21 mouse cellular contexts compared by ENCODE assay signal in genomic region chr7:82417053-82417452, GRCm38 (mm10).
DNase-seq lines count a peak whose midpoint lies in the region; ATAC-seq and TF ChIP-seq lines count a peak whose summit lies in the region.
"Had no signal": no experiment of that assay in that cellular context is flagged by ENCODE, and none has a peak within 500 bp of the region (broad histone marks: within the 10 kb centered on the region; RNA-seq: fewer than 3 reads in every experiment).

No protein-coding gene starts in this region.

- 65% methylated on average over 4 of the region's 4 CpGs for WGBS in lung, postnatal 0 days
- WGBS in midbrain, embryonic 11.5 days = 81% methylated on average over 4 of the region's 4 CpGs

- no peak overlapping the region for H3K27ac ChIP-seq in lung, postnatal 0 days (ENCODE audit: low read length)
- no peak overlapping the region for H3K27ac ChIP-seq in midbrain, embryonic 11.5 days (ENCODE audit: low read depth, low read length)
- H3K27ac ChIP-seq: embryonic facial prominence, embryonic 12.5 days; embryonic facial prominence, embryonic 15.5 days; forebrain, embryonic 13.5 days; forebrain, embryonic 15.5 days had no signal

- peak; percentile 82 for TF ChIP-seq EP300 in lung, postnatal 0 days (IDR thresholded peaks at IDR 0.05)

- no peaks in the 10 kb centered on the region for H3K36me3 ChIP-seq in lung, postnatal 0 days (ENCODE audit: insufficient read depth, low read length)
- no peaks in the 10 kb centered on the region for H3K36me3 ChIP-seq in myocyte (ENCODE audit: control insufficient read depth, insufficient read depth)
- no peaks in the 10 kb centered on the region for H3K36me3 ChIP-seq in midbrain, embryonic 11.5 days (ENCODE audit: control insufficient read depth, insufficient read depth, low read length)
- H3K36me3 ChIP-seq: embryonic facial prominence, embryonic 12.5 days; embryonic facial prominence, embryonic 15.5 days; forebrain, embryonic 15.5 days had no signal

- H3K4me2 ChIP-seq in lung, postnatal 0 days (replicated peaks; ENCODE audit: low read depth, low read length) = no peak overlapping the region
- peak overlapping the region; percentile 55 for H3K4me2 ChIP-seq in myocyte (ENCODE audit: low read depth)
- no peak overlapping the region for H3K4me2 ChIP-seq in midbrain, embryonic 11.5 days
- H3K4me2 ChIP-seq: embryonic facial prominence, embryonic 12.5 days; embryonic facial prominence, embryonic 15.5 days; forebrain, embryonic 13.5 days; forebrain, embryonic 15.5 days had no signal

- H3K9me3 ChIP-seq in lung, postnatal 0 days (ENCODE audit: low read length) = no peaks in the 10 kb centered on the region
- H3K9me3 ChIP-seq in midbrain, embryonic 11.5 days (ENCODE audit: control insufficient read depth, low read length) = no peaks in the 10 kb centered on the region
- H3K9me3 ChIP-seq: embryonic facial prominence, embryonic 12.5 days; embryonic facial prominence, embryonic 15.5 days; forebrain, embryonic 13.5 days; forebrain, embryonic 15.5 days had no signal

- H3K4me1 ChIP-seq in lung, postnatal 0 days (ENCODE audit: insufficient read depth, low read depth, low read length) = no peaks in the 10 kb centered on the region
- H3K4me1 ChIP-seq in midbrain, embryonic 11.5 days (ENCODE audit: control insufficient read depth, insufficient read depth, low read length) = no peaks in the 10 kb centered on the region
- H3K4me1 ChIP-seq: embryonic facial prominence, embryonic 12.5 days; embryonic facial prominence, embryonic 15.5 days; forebrain, embryonic 13.5 days; forebrain, embryonic 15.5 days had no signal

- H3K4me3 ChIP-seq in lung, postnatal 0 days (ENCODE audit: low read depth, low read length) = no peak overlapping the region
- no peak overlapping the region for H3K4me3 ChIP-seq in myocyte
- no peak overlapping the region for H3K4me3 ChIP-seq in midbrain, embryonic 11.5 days (ENCODE audit: low read depth, low read length)
- H3K4me3 ChIP-seq: embryonic facial prominence, embryonic 12.5 days; embryonic facial prominence, embryonic 15.5 days; forebrain, embryonic 13.5 days; forebrain, embryonic 15.5 days had no signal

- intact Hi-C loops in heart, postnatal 25 days (cut with DNase I) = no loop called here

- no peaks in the 10 kb centered on the region for H3K79me2 ChIP-seq in myocyte (ENCODE audit: control insufficient read depth, insufficient read depth)

- no peaks in the 10 kb centered on the region for H3K27me3 ChIP-seq in lung, postnatal 0 days (replicated peaks; ENCODE audit: insufficient read depth, low read length)
- H3K27me3 ChIP-seq in myocyte (ENCODE audit: control insufficient read depth, insufficient read depth, insufficient read length) = no peaks in the 10 kb centered on the region
- no peaks in the 10 kb centered on the region for H3K27me3 ChIP-seq in midbrain, embryonic 11.5 days (ENCODE audit: control insufficient read depth, insufficient read depth, low read length)
- H3K27me3 ChIP-seq: embryonic facial prominence, embryonic 12.5 days; forebrain, embryonic 13.5 days; forebrain, embryonic 15.5 days had no signal

- peak; percentile 14 for DNase-seq in heart, adult 11 months
- no peak for DNase-seq in heart, postnatal 25 days (ENCODE audit: low spot score)
- peak; percentile 32 for DNase-seq in lung, postnatal 0 days (ENCODE audit: low spot score)
- no peak for DNase-seq in lung, postnatal 36 days
- DNase-seq in midbrain, embryonic 11.5 days (ENCODE audit: low spot score, missing footprints) = no peak
- DNase-seq: adrenal gland, adult 2 months; adrenal gland, postnatal 10 days; adrenal gland, postnatal 25 days; cerebellum, adult 11 months; cerebellum, adult 18-20 months; cerebellum, adult 8-10 months; cerebellum, adult 9-11 months; cerebellum, postnatal 14 days; cerebellum, postnatal 36 days; embryo, embryonic 11 days; forebrain, postnatal 0 days had no signal

- no peak for TF ChIP-seq POLR2A in myocyte (IDR thresholded peaks at IDR 0.05; ENCODE audit: insufficient read length, low read depth)

- ATAC-seq in lung, postnatal 0 days = peak; percentile 55; the same call in 1 of the 2 replicates
- ATAC-seq in midbrain, embryonic 11.5 days (ENCODE audit: low FRiP score) = no peak
- ATAC-seq: forebrain, embryonic 13.5 days; forebrain, embryonic 15.5 days; forebrain, postnatal 0 days had no signal

- TF ChIP-seq CTCF in lung, postnatal 0 days (IDR thresholded peaks at IDR 0.05) = no peak

- H3K9ac ChIP-seq in lung, postnatal 0 days (replicated peaks; ENCODE audit: low read depth) = no peak overlapping the region
- H3K9ac ChIP-seq in midbrain, embryonic 11.5 days (ENCODE audit: low read length) = no peak overlapping the region
- H3K9ac ChIP-seq: embryonic facial prominence, embryonic 12.5 days; embryonic facial prominence, embryonic 15.5 days; forebrain, embryonic 13.5 days; forebrain, embryonic 15.5 days; forebrain, postnatal 0 days had no signal

- no peak overlapping the region for H3ac ChIP-seq in myocyte (ENCODE audit: control insufficient read depth, insufficient read length)

TF ChIP-seq in myocyte, 11 proteins besides CTCF, POLR2A, EP300 and RAD21:
- no peak for TF ChIP-seq MAX (IDR thresholded peaks at IDR 0.05; ENCODE audit: low read depth)
- no peak for TF ChIP-seq REST (IDR thresholded peaks at IDR 0.05; ENCODE audit: insufficient read depth, insufficient read length)
- TF ChIP-seq CEBPB (IDR thresholded peaks at IDR 0.05; ENCODE audit: insufficient read depth, poor library complexity, severe bottlenecking) = no peak

Comparison
In these comparisons a context has a peak if more than half of its experiments do, and no peak if none do; other contexts are left out.
1. DNase-seq: peak in heart, adult 11 months (single experiment) and lung, postnatal 0 days (single experiment); none in heart, postnatal 25 days (single experiment), lung, postnatal 36 days (single experiment) and midbrain, embryonic 11.5 days (single experiment).